Mouse (Mus musculus) forebrain, embryonic 15.5 days (tissue): ENCODE data around the gene Otud3. TPM values are rescaled to one million over a fixed set of nuclear protein-coding genes. Genes with fewer than 3 reads are reported as not detected.
"Not testable (repeated sequence)": the region's sequence is repeated elsewhere in the genome, so short reads cannot be mapped to it uniquely, and the experiment has no call there.

Experiments
- ATAC-seq: fragments of 200-750 bp; cut with Nextera tagmentation; replicated peaks from 2 replicates; pipeline ENCODE4 v1.8.0; 2017; ENCODE audit warnings: mild to moderate bottlenecking, moderate TSS enrichment, moderate library complexity
- H3K27ac ChIP-seq: fragments of 300-500 bp; sonication (generic); replicated peaks from 2 replicates; pipeline ENCODE4 v1.5.1; 2015; ENCODE audit warnings: mild to moderate bottlenecking, inconsistent platforms
- H3K27me3 ChIP-seq: fragments of 300-500 bp; sonication (generic); 2 replicates; pipeline ENCODE4 v1.6.1; 2015; ENCODE audit warnings: inconsistent platforms
- H3K36me3 ChIP-seq: fragments of 300-500 bp; sonication (generic); 2 replicates; pipeline ENCODE4 v1.6.1; 2015; ENCODE audit warnings: mild to moderate bottlenecking, inconsistent platforms
- H3K4me1 ChIP-seq: fragments of 300-500 bp; sonication (generic); 2 replicates; pipeline ENCODE4 v1.6.1; 2015; ENCODE audit warnings: inconsistent platforms
- H3K4me2 ChIP-seq: fragments of 300-500 bp; sonication (generic); replicated peaks from 2 replicates; pipeline ENCODE4 v1.6.1; 2015; ENCODE audit warnings: mild to moderate bottlenecking, inconsistent platforms
- H3K4me3 ChIP-seq: fragments of 300-500 bp; sonication (generic); 2 replicates; pipeline ENCODE4 v1.5.1; 2015; ENCODE audit warnings: mild to moderate bottlenecking, inconsistent platforms
- H3K9ac ChIP-seq: fragments of 300-500 bp; sonication (generic); replicated peaks from 2 replicates; pipeline ENCODE4 v1.6.1; 2015; ENCODE audit warnings: mild to moderate bottlenecking, inconsistent platforms
- H3K9me3 ChIP-seq: fragments of 300-500 bp; sonication (generic); 2 replicates; pipeline ENCODE4 v1.6.1; 2016; ENCODE audit warnings: inconsistent platforms
- WGBS: fragments of 180-500 bp; shearing (Covaris S2); methylation state at CpG from one replicate; pipeline ENCODE4 v1.1.7; 2015; ENCODE audit warnings: mixed read lengths; 5-methylcytosine and 5-hydroxymethylcytosine counted together
- polyA plus RNA-seq: library from polyadenylated mRNA; unstranded; fragments of >200 nt; fragmentation: Nextera tagmentation; extraction: Ambion mirVana; gene quantifications from 2 replicates; pipeline ENCODE4 v1.2.1, GENCODE M21; 2015

The Otud3 gene
- polyA plus RNA-seq, 1 experiment from 2014 or later, result 2.7 TPM

DNA sequence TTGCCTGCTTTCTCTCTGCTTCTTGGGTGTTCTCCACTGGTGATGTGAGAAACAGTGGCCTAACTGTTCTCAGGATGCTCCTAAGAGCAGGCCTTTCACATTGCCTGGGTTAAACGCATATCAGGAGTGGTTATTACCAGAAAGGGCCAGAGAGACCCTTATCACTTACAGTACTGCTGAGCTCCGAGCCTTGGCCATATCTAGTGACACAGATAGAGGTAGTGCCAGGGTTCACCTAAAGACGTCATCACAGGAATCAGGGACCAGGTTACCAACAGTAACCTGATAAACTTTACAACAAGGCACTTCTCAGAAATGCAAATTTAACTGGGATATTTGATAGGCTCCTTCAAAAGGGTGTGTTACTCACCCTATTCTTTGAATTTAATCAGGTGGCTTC lies 20.1 kb upstream of the Otud3 start:
- Histone ChIP-seq H3K4me2 (no peak overlapping the region), H3K9ac (no peak overlapping the region), H3K27me3 (no peaks in the 10 kb centered on the region), H3K27ac (no peak overlapping the region), H3K9me3 (no peaks in the 10 kb centered on the region), H3K36me3 (no peaks in the 10 kb centered on the region), H3K4me3 (no peak overlapping the region), H3K4me1 (no peaks in the 10 kb centered on the region)
- ATAC-seq, result no peak
- WGBS, result 77% methylated on average over 3 of the region's 3 CpGs

GRCm38 (mm10) chr4:138925561-138925960 lies 11.8 kb upstream of the Otud3 start:
- Histone ChIP-seq H3K27ac (no peak overlapping the region), H3K9ac (no peak overlapping the region)
- WGBS, result 76% methylated on average over 2 of the region's 2 CpGs

GRCm38 (mm10) chr4:138922131-138922459 lies 8.3 kb upstream of the Otud3 start:
- no peak overlapping the region for H3K27ac ChIP-seq
- under 1% methylated on average over 11 of the region's 11 CpGs for WGBS

More at GRCm38 (mm10) chr4:138925561-138925960, 11.8 kb upstream of the Otud3 start:
- Histone ChIP-seq H3K27me3 (no peaks in the 10 kb centered on the region), H3K4me1 (peaks cover 4% of the 10 kb centered on the region), H3K36me3 (no peaks in the 10 kb centered on the region), H3K9me3 (no peaks in the 10 kb centered on the region), H3K4me3 (no peak overlapping the region), H3K4me2 (no peak overlapping the region)
- no peak for ATAC-seq

DNA sequence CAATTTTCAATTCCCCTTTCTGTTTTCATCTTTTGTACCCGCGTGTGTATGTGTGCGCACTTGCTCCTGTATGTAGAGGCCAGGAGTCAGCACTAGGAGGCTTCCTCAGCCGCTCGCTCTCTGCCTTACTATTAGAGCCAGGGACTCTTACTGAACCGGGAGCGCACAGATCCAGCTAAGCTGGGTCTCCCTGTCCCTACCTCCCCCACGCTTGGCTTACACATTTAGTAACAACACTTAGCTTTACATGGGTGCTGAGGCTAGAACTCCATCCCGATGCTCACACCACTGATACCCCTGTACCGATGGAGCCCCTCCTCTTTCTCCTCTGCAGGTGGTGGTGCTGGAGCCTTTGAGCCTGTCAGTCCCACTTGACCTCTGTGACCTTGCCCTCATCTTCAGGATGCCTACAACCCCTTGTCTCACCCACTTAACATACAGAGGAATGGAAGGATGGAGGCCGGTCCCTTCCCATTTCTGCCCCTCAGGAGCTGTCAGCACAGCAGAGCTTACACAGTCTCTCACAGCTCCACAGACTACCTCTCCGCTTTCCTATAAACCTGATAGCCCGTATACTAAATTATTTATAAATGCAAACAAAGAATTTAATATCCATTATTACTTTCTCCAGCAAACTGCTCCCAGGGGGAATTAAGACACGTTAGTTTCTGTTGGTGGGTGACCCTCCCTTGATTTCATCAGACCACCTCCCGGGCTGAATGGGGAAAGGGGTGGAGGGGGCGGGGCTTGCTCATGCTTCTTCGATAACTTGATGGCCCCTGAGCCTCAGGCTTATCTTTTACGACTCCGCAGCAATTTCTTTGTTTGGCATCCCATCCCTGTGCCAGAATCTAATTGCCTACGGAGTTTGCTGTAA lies 7.7 kb upstream of the Otud3 start:
- H3K36me3 ChIP-seq, result no peaks in the 10 kb centered on the region
- 33% methylated on average over 20 of the region's 20 CpGs for WGBS
- no peaks in the 10 kb centered on the region for H3K27me3 ChIP-seq
- peak overlapping the region; percentile 48 for H3K4me2 ChIP-seq
- 0 out of 2 replicates have a peak, but pooled peaks have one; percentile 32 for ATAC-seq
- peaks cover 4% of the 10 kb centered on the region for H3K4me1 ChIP-seq
- H3K27ac ChIP-seq, result no peak overlapping the region
- H3K9ac ChIP-seq, result 0 out of 2 replicates have a peak overlapping the region, but pooled peaks have one; percentile 9
- H3K9me3 ChIP-seq, result no peaks in the 10 kb centered on the region
- peak overlapping the region; percentile 34 for H3K4me3 ChIP-seq

More at GRCm38 (mm10) chr4:138922131-138922459, 8.3 kb upstream of the Otud3 start:
- peak; percentile 82 for ATAC-seq
- H3K4me1 ChIP-seq, result peaks cover 4% of the 10 kb centered on the region
- H3K9me3 ChIP-seq, result no peaks in the 10 kb centered on the region
- H3K4me3 ChIP-seq, result peak overlapping the region; percentile 34
- H3K27me3 ChIP-seq, result no peaks in the 10 kb centered on the region
- H3K9ac ChIP-seq, result 0 out of 2 replicates have a peak overlapping the region, but pooled peaks have one; percentile 9
- H3K4me2 ChIP-seq, result peak overlapping the region; percentile 48
- no peaks in the 10 kb centered on the region for H3K36me3 ChIP-seq

- WGBS, result 85% methylated on average over 9 of the region's 9 CpGs
- peaks cover 14% of the 10 kb centered on the region for H3K4me1 ChIP-seq
- H3K27ac ChIP-seq, result no peak overlapping the region
- no peak overlapping the region for H3K4me2 ChIP-seq
- no peak overlapping the region for H3K9ac ChIP-seq
- H3K36me3 ChIP-seq, result no peaks in the 10 kb centered on the region
- no peaks in the 10 kb centered on the region for H3K27me3 ChIP-seq
- H3K9me3 ChIP-seq, result no peaks in the 10 kb centered on the region
- H3K4me3 ChIP-seq, result no peak overlapping the region
- no peak for ATAC-seq
Observed at GRCm38 (mm10) chr4:138917282-138917681, 3.5 kb upstream of the Otud3 start.

GRCm38 (mm10) chr4:138913141-138913787 lies 481 bp downstream of the Otud3 start:
- H3K27ac ChIP-seq, result peak overlapping the region; percentile 79
- ATAC-seq, result peak; percentile 64
- peak overlapping the region; percentile 97 for H3K4me2 ChIP-seq
- peak overlapping the region; percentile 94 for H3K9ac ChIP-seq
- peak overlapping the region; percentile 98 for H3K4me3 ChIP-seq
- no peaks in the 10 kb centered on the region for H3K9me3 ChIP-seq
- no peaks in the 10 kb centered on the region for H3K27me3 ChIP-seq
- 1% methylated on average over 52 of the region's 52 CpGs for WGBS
- H3K36me3 ChIP-seq, result peaks cover 4% of the 10 kb centered on the region; the same call in 1 of the 2 replicates
- H3K4me1 ChIP-seq, result peaks cover 14% of the 10 kb centered on the region

DNA sequence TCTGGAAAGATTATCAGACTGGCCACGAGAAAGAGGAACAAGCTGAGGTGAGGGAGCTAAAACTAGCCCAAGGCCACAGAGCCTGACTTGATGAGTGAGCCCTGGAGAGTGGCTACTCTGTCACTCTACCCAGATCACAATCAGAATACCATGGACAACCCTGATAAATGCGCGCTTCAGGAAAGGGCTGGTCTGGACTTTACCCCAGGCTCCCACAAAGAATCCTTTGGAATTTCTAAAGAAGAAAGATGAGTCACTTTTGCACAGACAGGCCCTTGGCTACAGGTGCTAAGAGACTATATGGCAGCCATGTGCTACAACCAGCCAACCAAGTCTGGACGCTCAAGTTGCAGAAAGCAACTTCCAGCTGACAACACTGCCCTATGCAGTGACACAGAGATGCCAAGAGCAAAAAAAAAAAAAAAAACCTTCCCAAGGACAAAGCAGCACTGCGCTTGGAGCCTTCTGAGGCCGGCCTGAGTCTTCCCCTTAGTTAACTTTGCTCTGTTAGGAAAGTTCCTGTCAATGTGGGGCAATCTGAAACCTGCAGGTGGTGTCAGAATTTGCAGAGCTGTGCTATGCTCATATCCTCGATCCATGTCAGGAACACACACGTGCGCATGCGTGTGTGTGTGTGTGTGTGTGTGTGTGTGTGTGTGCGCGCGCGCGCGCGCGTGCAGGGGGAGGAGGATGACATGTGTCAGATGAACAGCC lies 8.0 kb downstream of the Otud3 start:
- no peak overlapping the region for H3K27ac ChIP-seq
- peaks cover 67% of the 10 kb centered on the region for H3K36me3 ChIP-seq
- no peaks in the 10 kb centered on the region for H3K27me3 ChIP-seq
- no peak overlapping the region for H3K4me3 ChIP-seq
- no peak overlapping the region for H3K9ac ChIP-seq
- no peaks in the 10 kb centered on the region for H3K4me1 ChIP-seq
- ATAC-seq, result no peak
- 97% methylated on average over 18 of the region's 18 CpGs for WGBS
- no peaks in the 10 kb centered on the region for H3K9me3 ChIP-seq
- no peak overlapping the region for H3K4me2 ChIP-seq

GRCm38 (mm10) chr4:138899361-138899760 lies 14.4 kb downstream of the Otud3 start:
- Histone ChIP-seq H3K4me3 (no peak overlapping the region), H3K27ac (no peak overlapping the region), H3K4me2 (no peak overlapping the region), H3K9ac (no peak overlapping the region), H3K27me3 (no peaks in the 10 kb centered on the region), H3K9me3 (no peaks in the 10 kb centered on the region), H3K36me3 (peaks cover 79% of the 10 kb centered on the region), H3K4me1 (no peaks in the 10 kb centered on the region)
- WGBS, result 88% methylated on average over 7 of the region's 7 CpGs
- no peak for ATAC-seq

- H3K9ac ChIP-seq, H3K9me3 ChIP-seq, H3K27me3 ChIP-seq, H3K4me2 ChIP-seq, H3K4me1 ChIP-seq, ATAC-seq, H3K4me3 ChIP-seq, H3K27ac ChIP-seq: not testable (repeated sequence)
- H3K36me3 ChIP-seq, result peaks cover 52% of the 10 kb centered on the region
- WGBS, result 93% methylated on average over 11 of the region's 11 CpGs
Observed at GRCm38 (mm10) chr4:138893789-138894188, 20.0 kb downstream of the Otud3 start.

- Histone ChIP-seq H3K27me3 (no peaks in the 10 kb centered on the region), H3K4me1 (no peaks in the 10 kb centered on the region), H3K36me3 (peaks cover 42% of the 10 kb centered on the region), H3K4me3 (no peak overlapping the region), H3K9ac (no peak overlapping the region), H3K4me2 (no peak overlapping the region), H3K9me3 (no peaks in the 10 kb centered on the region), H3K27ac (no peak overlapping the region)
- ATAC-seq, result no peak
- WGBS, result 88% methylated on average over 6 of the region's 6 CpGs
Observed at GRCm38 (mm10) chr4:138892655-138893054, 21.1 kb downstream of the Otud3 start.

DNA sequence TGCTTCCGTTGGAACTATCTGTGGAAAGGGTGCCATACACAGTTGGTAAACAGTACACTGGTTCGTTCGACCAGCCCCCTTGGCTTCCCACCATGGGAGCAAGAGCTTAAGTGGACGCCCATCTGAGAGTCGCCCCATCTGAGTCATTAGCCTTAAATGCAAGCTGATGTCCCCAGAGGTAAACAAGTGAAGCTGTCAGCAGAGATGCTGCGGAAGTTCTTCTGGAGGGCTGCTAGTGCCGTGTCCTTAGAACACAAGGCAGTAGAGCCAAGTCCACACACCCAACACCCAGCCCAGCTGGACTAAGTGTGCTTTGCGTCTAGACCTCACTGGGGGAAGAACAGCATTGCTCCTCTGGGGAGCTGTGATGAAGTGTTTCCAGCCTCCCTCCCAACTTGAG lies 24.1 kb downstream of the Otud3 start:
- no peaks in the 10 kb centered on the region for H3K4me1 ChIP-seq
- H3K27ac ChIP-seq, result no peak overlapping the region
- H3K27me3 ChIP-seq, result no peaks in the 10 kb centered on the region
- no peak overlapping the region for H3K4me3 ChIP-seq
- no peak overlapping the region for H3K9ac ChIP-seq
- H3K9me3 ChIP-seq, result no peaks in the 10 kb centered on the region
- H3K4me2 ChIP-seq, result no peak overlapping the region
- H3K36me3 ChIP-seq, result peaks cover 19% of the 10 kb centered on the region
- ATAC-seq, result no peak
- 66% methylated on average over 8 of the region's 8 CpGs for WGBS

- 25% methylated on average over 7 of the region's 7 CpGs for WGBS
- ATAC-seq, result no peak
Observed at GRCm38 (mm10) chr4:138889165-138889564, 24.6 kb downstream of the Otud3 start.

More at GRCm38 (mm10) chr4:138889165-138889564, 24.6 kb downstream of the Otud3 start:
- Histone ChIP-seq H3K4me2 (no peak overlapping the region), H3K4me3 (no peak overlapping the region), H3K27me3 (no peaks in the 10 kb centered on the region), H3K4me1 (no peaks in the 10 kb centered on the region), H3K36me3 (peaks cover 15% of the 10 kb centered on the region), H3K9ac (no peak overlapping the region), H3K9me3 (no peaks in the 10 kb centered on the region), H3K27ac (no peak overlapping the region)
